ENCODE assay signal across 8 mouse cellular contexts in genomic region chr19:53557267-53557936, GRCm38 (mm10). TPM values are rescaled to one million over a fixed set of nuclear protein-coding genes. Genes with fewer than 3 reads are reported as not detected.
A peak's percentile ranks its signal among the peaks of the same experiment; 100 is the strongest.
DNase-seq lines count a peak whose midpoint lies in the region; ATAC-seq and TF ChIP-seq lines count a peak whose summit lies in the region.

No protein-coding gene starts in this region.

- no peak for DNase-seq in forebrain, embryonic 10.5 days (ENCODE audit: extremely low spot score, low spot score)
- DNase-seq in embryo, embryonic 9.5 days (ENCODE audit: extremely low spot score) = peak; percentile 24
- DNase-seq in hindbrain, postnatal 0 days (ENCODE audit: low spot score) = peak; percentile 12
- DNase-seq in lung, postnatal 10 days = peak; percentile 19
- DNase-seq in thymus, postnatal 4 days = peak; percentile 69
- no peak for DNase-seq in layer of hippocampus, postnatal 10 days (ENCODE audit: low spot score in 2 of 2)

- no peak for TF ChIP-seq CTCF in hindbrain, postnatal 0 days (IDR thresholded peaks at IDR 0.05; ENCODE audit: low read depth)

- H3K27ac ChIP-seq in forebrain, embryonic 10.5 days = peak overlapping the region; percentile 68
- no peak overlapping the region for H3K27ac ChIP-seq in forebrain, embryonic 13.5 days
- H3K27ac ChIP-seq in hindbrain, postnatal 0 days = no peak overlapping the region
- H3K27ac ChIP-seq in forebrain, embryonic 16.5 days (ENCODE audit: low read length) = no peak overlapping the region

- peak overlapping the region; percentile 27 for H3K4me3 ChIP-seq in forebrain, embryonic 10.5 days
- no peak overlapping the region for H3K4me3 ChIP-seq in forebrain, embryonic 13.5 days
- H3K4me3 ChIP-seq in hindbrain, postnatal 0 days (ENCODE audit: low read length) = no peak overlapping the region
- H3K4me3 ChIP-seq in forebrain, embryonic 16.5 days (replicated peaks; ENCODE audit: low read length) = no peak overlapping the region

- H3K9me3 ChIP-seq in forebrain, embryonic 10.5 days = 0 out of 2 replicates have a peak, but pooled peaks cover 2% of the 10 kb centered on the region
- no peaks in the 10 kb centered on the region for H3K9me3 ChIP-seq in forebrain, embryonic 13.5 days (replicated peaks)
- no peaks in the 10 kb centered on the region for H3K9me3 ChIP-seq in hindbrain, postnatal 0 days (ENCODE audit: low read length)
- no peaks in the 10 kb centered on the region for H3K9me3 ChIP-seq in forebrain, embryonic 16.5 days (ENCODE audit: control insufficient read depth, low read length)

- H3K4me1 ChIP-seq in forebrain, embryonic 10.5 days = peaks cover 21% of the 10 kb centered on the region
- H3K4me1 ChIP-seq in forebrain, embryonic 13.5 days = peaks cover 5% of the 10 kb centered on the region; the same call in 1 of the 2 replicates
- no peaks in the 10 kb centered on the region; the same call in 1 of the 2 replicates for H3K4me1 ChIP-seq in hindbrain, postnatal 0 days (ENCODE audit: insufficient read depth, low read length)
- H3K4me1 ChIP-seq in forebrain, embryonic 16.5 days (replicated peaks; ENCODE audit: control insufficient read depth, insufficient read depth, low read length) = 0 out of 2 replicates have a peak, but pooled peaks cover 3% of the 10 kb centered on the region

- 0 out of 2 replicates have a peak, but pooled peaks cover 7% of the 10 kb centered on the region for H3K27me3 ChIP-seq in forebrain, embryonic 10.5 days (ENCODE audit: poor library complexity, severe bottlenecking)
- H3K27me3 ChIP-seq in forebrain, embryonic 13.5 days = no peaks in the 10 kb centered on the region
- H3K27me3 ChIP-seq in hindbrain, postnatal 0 days (ENCODE audit: insufficient read depth, low read length) = no peaks in the 10 kb centered on the region
- no peaks in the 10 kb centered on the region for H3K27me3 ChIP-seq in forebrain, embryonic 16.5 days (replicated peaks; ENCODE audit: control insufficient read depth, insufficient read depth, low read length)

- WGBS in forebrain, embryonic 10.5 days = 39% methylated on average over 20 of the region's 20 CpGs
- WGBS in forebrain, embryonic 13.5 days = 45% methylated on average over 20 of the region's 20 CpGs
- 38% methylated on average over 20 of the region's 20 CpGs for WGBS in hindbrain, postnatal 0 days
- 44% methylated on average over 20 of the region's 20 CpGs for WGBS in forebrain, embryonic 16.5 days

- no peak for ATAC-seq in forebrain, embryonic 13.5 days
- no peak for ATAC-seq in hindbrain, postnatal 0 days
- no peak for ATAC-seq in forebrain, embryonic 16.5 days

- no peak overlapping the region for H3K4me2 ChIP-seq in forebrain, embryonic 13.5 days
- peak overlapping the region; percentile 38 for H3K4me2 ChIP-seq in hindbrain, postnatal 0 days (ENCODE audit: low read depth, low read length)
- no peak overlapping the region for H3K4me2 ChIP-seq in forebrain, embryonic 16.5 days (ENCODE audit: low read length)

- no peak overlapping the region for H3K9ac ChIP-seq in forebrain, embryonic 13.5 days
- no peak overlapping the region for H3K9ac ChIP-seq in hindbrain, postnatal 0 days (replicated peaks; ENCODE audit: low read length)
- no peak overlapping the region for H3K9ac ChIP-seq in forebrain, embryonic 16.5 days (replicated peaks; ENCODE audit: low read depth, low read length)

- no peaks in the 10 kb centered on the region for H3K36me3 ChIP-seq in forebrain, embryonic 10.5 days (replicated peaks)
- no peaks in the 10 kb centered on the region for H3K36me3 ChIP-seq in forebrain, embryonic 13.5 days (ENCODE audit: poor library complexity, severe bottlenecking)
- no peaks in the 10 kb centered on the region for H3K36me3 ChIP-seq in hindbrain, postnatal 0 days (ENCODE audit: insufficient read depth, low read length)
- no peaks in the 10 kb centered on the region for H3K36me3 ChIP-seq in forebrain, embryonic 16.5 days (ENCODE audit: control insufficient read depth, insufficient read depth)

RNA-seq across cellular contexts. Expression of gene Dusp5, which starts 28.5 kb away (rescaled TPM):
- polyA plus RNA-seq in forebrain, embryonic 10.5 days (2016; fragmentation: Nextera tagmentation; extraction: Ambion mirVana) = 9.0 and 9.2 TPM in 2 replicates
- 1.5 and 1.8 TPM in 2 replicates for polyA plus RNA-seq in forebrain, embryonic 13.5 days (2015; fragmentation: Nextera tagmentation; extraction: Ambion mirVana)
- 20.3 and 26.0 TPM in 2 replicates for total RNA-seq in hindbrain, postnatal 0 days (2014; rRNA removed)
- polyA plus RNA-seq in hindbrain, postnatal 0 days (2015; fragmentation: Nextera tagmentation; extraction: Ambion mirVana) = 9.8 and 12.7 TPM in 2 replicates
- 10 to 100 TPM in 1 of 2 experiments, 1 to 10 TPM in 1; 9.3 to 10.1 TPM for total RNA-seq in layer of hippocampus, postnatal 10 days (2021)
- 2.4 and 3.9 TPM in 2 replicates for polyA plus RNA-seq in forebrain, embryonic 16.5 days (2015; fragmentation: Nextera tagmentation; extraction: Ambion mirVana)

RNA-seq across cellular contexts. Expression of gene Nutf2-ps1, which starts 31.5 kb away (rescaled TPM):
- 635 and 662 TPM in 2 replicates for polyA plus RNA-seq in forebrain, embryonic 10.5 days (2016; fragmentation: Nextera tagmentation; extraction: Ambion mirVana)
- polyA plus RNA-seq in forebrain, embryonic 13.5 days (2015; fragmentation: Nextera tagmentation; extraction: Ambion mirVana) = 412 and 436 TPM in 2 replicates
- 106 and 109 TPM in 2 replicates for total RNA-seq in hindbrain, postnatal 0 days (2014; rRNA removed)
- 177 and 225 TPM in 2 replicates for polyA plus RNA-seq in hindbrain, postnatal 0 days (2015; fragmentation: Nextera tagmentation; extraction: Ambion mirVana)
- total RNA-seq in layer of hippocampus, postnatal 10 days (2021) = 10 to 100 TPM; 53.4 to 65.1 TPM
- 266 and 275 TPM in 2 replicates for polyA plus RNA-seq in forebrain, embryonic 16.5 days (2015; fragmentation: Nextera tagmentation; extraction: Ambion mirVana)

RNA-seq across cellular contexts. Expression of gene Smc3, which starts 42.8 kb away (rescaled TPM):
- 81.4 and 87.6 TPM in 2 replicates for polyA plus RNA-seq in forebrain, embryonic 10.5 days (2016; fragmentation: Nextera tagmentation; extraction: Ambion mirVana)
- polyA plus RNA-seq in forebrain, embryonic 13.5 days (2015; fragmentation: Nextera tagmentation; extraction: Ambion mirVana) = 87.3 and 87.4 TPM in 2 replicates
- total RNA-seq in hindbrain, postnatal 0 days (2014; rRNA removed) = 15.3 and 18.1 TPM in 2 replicates
- polyA plus RNA-seq in hindbrain, postnatal 0 days (2015; fragmentation: Nextera tagmentation; extraction: Ambion mirVana) = 44.1 and 49.1 TPM in 2 replicates
- 10 to 100 TPM; 41.5 to 44.4 TPM for total RNA-seq in layer of hippocampus, postnatal 10 days (2021)
- 70.4 and 79.2 TPM in 2 replicates for polyA plus RNA-seq in forebrain, embryonic 16.5 days (2015; fragmentation: Nextera tagmentation; extraction: Ambion mirVana)

Comparison
In these comparisons a context has a peak if more than half of its experiments do, and no peak if none do; other contexts are left out.
1. DNase-seq: peak in embryo, embryonic 9.5 days (single experiment), hindbrain, postnatal 0 days (single experiment), lung, postnatal 10 days (single experiment) and thymus, postnatal 4 days (single experiment); none in forebrain, embryonic 10.5 days (single experiment) and layer of hippocampus, postnatal 10 days (0 of 2).